Mouse (Mus musculus) urinary bladder, postnatal 0 days (tissue): ENCODE results near the gene Srsf3. TPM values are rescaled to one million over a fixed set of nuclear protein-coding genes. Genes with fewer than 3 reads are reported as not detected.

ENCODE experiments used
- polyA plus RNA-seq: library from polyadenylated mRNA; unstranded; fragments of >200 nt; fragmentation: Nextera tagmentation; extraction: Ambion mirVana; gene quantifications from 2 replicates; pipeline ENCODE4 v1.2.1, GENCODE M21; 2015

Srsf3 gene
- 207 and 308 TPM in 2 replicates for polyA plus RNA-seq

DNA sequence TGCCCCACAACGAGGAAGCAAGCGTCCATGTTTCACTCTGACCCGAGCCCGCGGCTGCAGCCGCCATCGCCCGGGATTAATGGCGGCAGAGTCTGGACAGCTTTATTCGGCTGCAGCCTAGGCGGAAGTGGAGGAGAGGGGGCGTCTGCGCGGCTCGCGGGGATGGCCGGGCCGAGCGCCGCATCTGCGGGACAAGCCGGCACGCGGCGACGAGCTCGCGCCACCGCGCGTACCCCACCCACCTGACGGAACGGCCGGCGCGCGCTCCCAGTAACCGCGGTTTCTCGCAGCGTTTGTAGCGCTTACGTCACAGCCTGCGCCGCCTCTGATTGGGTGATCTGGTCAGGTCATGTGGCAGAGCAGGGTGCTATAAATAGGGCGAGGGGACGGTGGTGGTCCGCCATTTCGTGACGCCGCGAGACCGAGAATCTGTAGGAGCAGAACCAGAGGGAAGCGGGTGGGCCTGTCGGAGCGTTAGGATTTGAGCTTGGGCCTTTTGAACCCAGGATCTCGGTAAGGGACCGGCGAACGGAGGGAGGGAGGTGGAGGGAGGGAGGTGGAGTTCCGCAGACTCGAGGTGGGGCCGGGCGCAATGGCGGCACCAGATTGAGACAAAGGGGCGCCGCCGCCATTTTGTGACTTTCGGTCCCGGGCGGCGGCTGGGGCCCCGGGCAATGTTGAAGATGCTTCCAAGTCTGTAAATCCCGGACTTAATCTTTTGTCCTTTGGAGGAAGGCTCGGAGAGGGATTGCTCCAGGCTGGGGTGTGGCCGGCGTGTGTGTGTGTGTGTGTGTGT, at the start of gene Srsf3:
Gene Srsf3 (plus strand): TSS at position 355 of the 796 bp plus-strand sequence.

GRCm38 (mm10) chr17:29007641-29008325, 24.6 kb upstream of the Srsf3 start, which contains the start of gene Stk38:
TSS of gene Stk38 (minus strand) at chr17:29007995.

GRCm38 (mm10) chr17:29090776-29091175, 58.3 kb downstream of the Srsf3 start, which contains the start of gene Cdkn1a:
TSS of gene Cdkn1a (plus strand) at chr17:29090976.

Other genes with a start within 250 kb of the Srsf3 start
- 3.9 and 4.4 TPM in 2 replicates for gene Brpf3, start 231.5 kb upstream of the Srsf3 start, polyA plus RNA-seq
- 0.02 and 0.04 TPM in 2 replicates for gene Pnpla1, start 174.2 kb upstream of the Srsf3 start, polyA plus RNA-seq
- 0.05 TPM in 1 of 2 replicates, not detected in the other for gene 4930539E08Rik, start 117.3 kb upstream of the Srsf3 start, polyA plus RNA-seq
- gene Pxt1, start 88.8 kb upstream of the Srsf3 start, polyA plus RNA-seq: not detected in 2 replicates
- gene Kctd20, start 80.7 kb upstream of the Srsf3 start, polyA plus RNA-seq: 37.7 and 46.9 TPM in 2 replicates
- 50.7 and 53.5 TPM in 2 replicates for gene Stk38, start 24.6 kb upstream of the Srsf3 start, polyA plus RNA-seq
- gene Cdkn1a, start 58.3 kb downstream of the Srsf3 start, polyA plus RNA-seq: 92.9 and 108 TPM in 2 replicates
- gene Rab44, start 81.5 kb downstream of the Srsf3 start, polyA plus RNA-seq: 0.41 and 0.88 TPM in 2 replicates
- 2.0 and 2.1 TPM in 2 replicates for gene Cpne5, start 205.5 kb downstream of the Srsf3 start, polyA plus RNA-seq
- 49.4 and 53.5 TPM in 2 replicates for gene Ppil1, start 231.6 kb downstream of the Srsf3 start, polyA plus RNA-seq
- 87.6 and 95.8 TPM in 2 replicates for gene BC004004, start 236.2 kb downstream of the Srsf3 start, polyA plus RNA-seq